Mouse (Mus musculus): ENCODE data around the gene Ephb1.

DNA sequence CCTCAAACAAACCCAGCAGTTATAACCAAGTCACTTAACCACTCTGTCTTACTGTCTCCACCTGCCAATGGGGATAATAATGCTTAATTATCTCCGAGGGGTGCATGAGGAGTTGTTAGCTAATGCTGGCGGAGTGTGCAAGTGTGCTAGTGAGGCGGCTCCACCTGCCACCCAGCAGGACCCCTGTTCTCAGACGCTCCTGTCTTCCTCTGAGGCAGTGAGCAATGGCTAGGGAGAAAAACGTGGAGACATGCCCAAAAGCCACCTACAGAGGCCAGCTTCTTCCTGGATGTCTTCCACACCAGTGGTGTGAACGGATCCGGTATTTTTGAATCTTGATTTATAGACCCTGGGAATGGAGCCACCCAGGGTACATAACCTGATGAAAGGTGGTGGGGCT is 409.2 kb downstream of the Ephb1 start:
- TF ChIP-seq GATA1 (IDR thresholded peaks at IDR 0.05; ENCODE audit: borderline replicate concordance, low read length) (no peak), FLI1 (IDR thresholded peaks at IDR 0.05; ENCODE audit: low read length) (no peak)

Measured in megakaryocyte, embryonic 14.5 days (primary cell).